Mouse (Mus musculus): ENCODE results near the gene Lhpp.

- TF ChIP-seq EP300 (optimal IDR thresholded peaks at IDR 0.05) (no peak), CTCF (IDR thresholded peaks at IDR 0.05; ENCODE audit: low read depth) (no peak)
Measured at GRCm38 (mm10) chr7:132738844-132739243, 128.4 kb downstream of the Lhpp start.
